Mouse (Mus musculus): ENCODE results near the gene Appbp2.
A peak's percentile ranks its signal among the peaks of the same experiment; 100 is the strongest.

Appbp2 gene

GRCm38 (mm10) chr11:85184082-85184481, 50.8 kb downstream of the Appbp2 start:
- H3K36me3 ChIP-seq (ENCODE audit: insufficient read depth, low read length): peaks cover 8% of the 10 kb centered on the region
- TF ChIP-seq CTCF (conservative IDR thresholded peaks at IDR 0.05; ENCODE audit: low read length) (peak; percentile 72), NANOG (IDR thresholded peaks at IDR 0.05; ENCODE audit: borderline replicate concordance, low read length) (no peak), POU5F1 (IDR thresholded peaks at IDR 0.05; ENCODE audit: borderline replicate concordance, low read length) (no peak)
- H3K4me1 ChIP-seq (replicated peaks; ENCODE audit: low read depth, low read length): peaks cover 17% of the 10 kb centered on the region
- no peaks in the 10 kb centered on the region for H3K27me3 ChIP-seq (ENCODE audit: insufficient read depth, low read length)
- H3K4me3 ChIP-seq (replicated peaks; ENCODE audit: low read length): no peak overlapping the region
- H3K9me3 ChIP-seq (ENCODE audit: low read length): no peaks in the 10 kb centered on the region

- H3K36me3 ChIP-seq (ENCODE audit: insufficient read depth, low read length): peaks cover 3% of the 10 kb centered on the region
- peak overlapping the region; percentile 67 for H3K4me3 ChIP-seq (replicated peaks; ENCODE audit: low read length)
- H3K9me3 ChIP-seq (ENCODE audit: low read length): no peaks in the 10 kb centered on the region
- peaks cover 17% of the 10 kb centered on the region for H3K4me1 ChIP-seq (replicated peaks; ENCODE audit: low read depth, low read length)
- TF ChIP-seq CTCF (conservative IDR thresholded peaks at IDR 0.05; ENCODE audit: low read length) (no peak), NANOG (IDR thresholded peaks at IDR 0.05; ENCODE audit: borderline replicate concordance, low read length) (no peak), POU5F1 (IDR thresholded peaks at IDR 0.05; ENCODE audit: borderline replicate concordance, low read length) (no peak)
- H3K27me3 ChIP-seq (ENCODE audit: insufficient read depth, low read length): no peaks in the 10 kb centered on the region
Measured at GRCm38 (mm10) chr11:85183284-85183779, 51.6 kb downstream of the Appbp2 start.

- no peaks in the 10 kb centered on the region for H3K36me3 ChIP-seq (ENCODE audit: insufficient read depth, low read length)
- peak overlapping the region; percentile 67 for H3K4me3 ChIP-seq (replicated peaks; ENCODE audit: low read length)
- H3K4me1 ChIP-seq (replicated peaks; ENCODE audit: low read depth, low read length): peaks cover 22% of the 10 kb centered on the region
- no peaks in the 10 kb centered on the region for H3K27me3 ChIP-seq (ENCODE audit: insufficient read depth, low read length)
- H3K9me3 ChIP-seq (ENCODE audit: low read length): no peaks in the 10 kb centered on the region
- no peak for TF ChIP-seq POU5F1 (IDR thresholded peaks at IDR 0.05; ENCODE audit: borderline replicate concordance, low read length)
- no peak for TF ChIP-seq NANOG (IDR thresholded peaks at IDR 0.05; ENCODE audit: borderline replicate concordance, low read length)
- peak; percentile 50 for TF ChIP-seq CTCF (conservative IDR thresholded peaks at IDR 0.05; ENCODE audit: low read length)
Measured at GRCm38 (mm10) chr11:85182617-85183283, 52.2 kb downstream of the Appbp2 start.

- Histone ChIP-seq H3K4me3 (replicated peaks; ENCODE audit: low read length) (no peak overlapping the region), H3K36me3 (ENCODE audit: insufficient read depth, low read length) (no peaks in the 10 kb centered on the region), H3K9me3 (ENCODE audit: low read length) (peaks cover 3% of the 10 kb centered on the region; the same call in 1 of the 2 replicates), H3K27me3 (ENCODE audit: insufficient read depth, low read length) (no peaks in the 10 kb centered on the region), H3K4me1 (replicated peaks; ENCODE audit: low read depth, low read length) (peaks cover 21% of the 10 kb centered on the region)
- TF ChIP-seq NANOG (IDR thresholded peaks at IDR 0.05; ENCODE audit: borderline replicate concordance, low read length) (no peak), POU5F1 (IDR thresholded peaks at IDR 0.05; ENCODE audit: borderline replicate concordance, low read length) (no peak), CTCF (conservative IDR thresholded peaks at IDR 0.05; ENCODE audit: low read length) (no peak)
Measured at GRCm38 (mm10) chr11:85178413-85178812, 56.5 kb downstream of the Appbp2 start.

- Histone ChIP-seq H3K9me3 (ENCODE audit: low read length) (peaks cover 3% of the 10 kb centered on the region; the same call in 1 of the 2 replicates), H3K27me3 (ENCODE audit: insufficient read depth, low read length) (no peaks in the 10 kb centered on the region; the same call in 1 of the 2 replicates), H3K36me3 (ENCODE audit: insufficient read depth, low read length) (no peaks in the 10 kb centered on the region), H3K4me3 (replicated peaks; ENCODE audit: low read length) (no peak overlapping the region), H3K4me1 (replicated peaks; ENCODE audit: low read depth, low read length) (peaks cover 17% of the 10 kb centered on the region)
- TF ChIP-seq NANOG (IDR thresholded peaks at IDR 0.05; ENCODE audit: borderline replicate concordance, low read length) (no peak), POU5F1 (IDR thresholded peaks at IDR 0.05; ENCODE audit: borderline replicate concordance, low read length) (no peak), CTCF (conservative IDR thresholded peaks at IDR 0.05; ENCODE audit: low read length) (no peak)
Measured at GRCm38 (mm10) chr11:85177761-85178160, 57.2 kb downstream of the Appbp2 start.

GRCm38 (mm10) chr11:85175941-85176340, 59.0 kb downstream of the Appbp2 start:
- H3K4me1 ChIP-seq (replicated peaks; ENCODE audit: low read depth, low read length): peaks cover 6% of the 10 kb centered on the region
- TF ChIP-seq POU5F1 (IDR thresholded peaks at IDR 0.05; ENCODE audit: borderline replicate concordance, low read length): no peak
- H3K36me3 ChIP-seq (ENCODE audit: insufficient read depth, low read length): no peaks in the 10 kb centered on the region
- no peak overlapping the region for H3K4me3 ChIP-seq (replicated peaks; ENCODE audit: low read length)
- H3K9me3 ChIP-seq (ENCODE audit: low read length): peaks cover 3% of the 10 kb centered on the region; the same call in 1 of the 2 replicates
- peaks cover 5% of the 10 kb centered on the region for H3K27me3 ChIP-seq (ENCODE audit: insufficient read depth, low read length)

GRCm38 (mm10) chr11:85170833-85171232, 64.1 kb downstream of the Appbp2 start:
- Histone ChIP-seq H3K36me3 (ENCODE audit: insufficient read depth, low read length) (no peaks in the 10 kb centered on the region), H3K4me1 (replicated peaks; ENCODE audit: low read depth, low read length) (peaks cover 8% of the 10 kb centered on the region), H3K4me3 (replicated peaks; ENCODE audit: low read length) (no peak overlapping the region), H3K9me3 (ENCODE audit: low read length) (peaks cover 3% of the 10 kb centered on the region; the same call in 1 of the 2 replicates), H3K27me3 (ENCODE audit: insufficient read depth, low read length) (peaks cover 21% of the 10 kb centered on the region)
- no peak for TF ChIP-seq CTCF (conservative IDR thresholded peaks at IDR 0.05; ENCODE audit: low read length)
- no peak for TF ChIP-seq NANOG (IDR thresholded peaks at IDR 0.05; ENCODE audit: borderline replicate concordance, low read length)
- TF ChIP-seq POU5F1 (IDR thresholded peaks at IDR 0.05; ENCODE audit: borderline replicate concordance, low read length): no peak

GRCm38 (mm10) chr11:85170058-85170740, 64.7 kb downstream of the Appbp2 start, which contains the start of gene 1700125H20Rik:
TSS of gene 1700125H20Rik (plus strand) at chr11:85170404.
- no peak within 1 kb of the TSS for H3K4me3 ChIP-seq (replicated peaks; ENCODE audit: low read length)
- H3K27me3 ChIP-seq (ENCODE audit: insufficient read depth, low read length): peaks cover 21% of the 10 kb centered on the region
- H3K9me3 ChIP-seq (ENCODE audit: low read length): peaks cover 3% of the 10 kb centered on the region; the same call in 1 of the 2 replicates
- H3K4me1 ChIP-seq (replicated peaks; ENCODE audit: low read depth, low read length): peaks cover 8% of the 10 kb centered on the region
- no peaks in the 10 kb centered on the region for H3K36me3 ChIP-seq (ENCODE audit: insufficient read depth, low read length)
- peak; percentile 85 for TF ChIP-seq CTCF (conservative IDR thresholded peaks at IDR 0.05; ENCODE audit: low read length)
- TF ChIP-seq POU5F1 (IDR thresholded peaks at IDR 0.05; ENCODE audit: borderline replicate concordance, low read length): no peak
- no peak for TF ChIP-seq NANOG (IDR thresholded peaks at IDR 0.05; ENCODE audit: borderline replicate concordance, low read length)

Data from E14TG2a.4 (cell line).